Mouse (Mus musculus) MEL-GATA-1-ER (cell line): ENCODE data around the gene Pea15a.

Experiments
- DNase-seq: peaks from one replicate; pipeline ENCODE4 v3.0.0-alpha.2; 2012; ENCODE audit warnings: low read depth; ENCODE audit errors: extremely low read depth

The Pea15a gene

GRCm38 (mm10) chr1:172179102-172179501 lies 27.5 kb downstream of the Pea15a start:
- DNase-seq = no peak

GRCm38 (mm10) chr1:172177791-172178190 lies 28.8 kb downstream of the Pea15a start:
- no peak for DNase-seq

GRCm38 (mm10) chr1:172173181-172173580 lies 33.4 kb downstream of the Pea15a start:
- DNase-seq = no peak

DNA sequence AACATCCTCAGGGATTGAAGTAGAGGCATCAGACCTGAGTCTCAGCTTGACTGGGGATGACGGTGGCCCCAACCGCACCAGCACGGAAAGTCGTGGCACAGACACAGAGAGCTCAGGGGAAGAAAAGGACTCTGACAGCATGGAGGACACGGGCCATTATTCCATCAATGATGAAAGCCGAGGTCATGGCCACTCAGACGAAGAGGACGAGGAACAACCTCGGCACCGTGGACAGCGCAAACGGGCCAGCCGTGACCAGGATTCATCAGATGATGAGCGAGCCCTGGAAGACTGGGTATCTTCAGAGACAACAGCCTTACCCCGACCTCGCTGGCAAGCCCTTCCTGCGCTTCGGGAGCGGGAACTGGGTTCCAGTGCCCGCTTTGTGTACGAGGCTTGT lies 34.2 kb downstream of the Pea15a start:
- no peak for DNase-seq

GRCm38 (mm10) chr1:172169809-172170208 lies 36.8 kb downstream of the Pea15a start:
- DNase-seq = no peak

DNA sequence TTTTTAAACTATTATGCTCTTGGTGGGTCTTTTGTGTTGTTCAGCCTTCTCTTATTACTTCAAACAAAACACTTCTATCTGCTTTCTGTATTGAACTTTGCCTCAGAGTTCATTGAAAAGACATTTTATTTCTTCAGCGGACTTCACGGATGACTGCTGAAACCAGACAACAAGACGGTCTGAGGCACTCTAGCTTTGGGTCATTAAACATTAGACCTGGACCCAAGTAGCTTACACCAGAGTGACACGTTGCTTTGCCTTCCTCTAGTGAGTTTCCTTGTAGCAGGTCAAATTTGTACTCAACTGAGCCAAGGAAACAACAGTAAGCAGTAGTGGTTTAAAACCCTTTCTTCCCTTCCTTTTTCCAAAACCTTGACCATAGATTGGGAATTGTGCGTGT lies 38.7 kb downstream of the Pea15a start:
- no peak for DNase-seq

DNA sequence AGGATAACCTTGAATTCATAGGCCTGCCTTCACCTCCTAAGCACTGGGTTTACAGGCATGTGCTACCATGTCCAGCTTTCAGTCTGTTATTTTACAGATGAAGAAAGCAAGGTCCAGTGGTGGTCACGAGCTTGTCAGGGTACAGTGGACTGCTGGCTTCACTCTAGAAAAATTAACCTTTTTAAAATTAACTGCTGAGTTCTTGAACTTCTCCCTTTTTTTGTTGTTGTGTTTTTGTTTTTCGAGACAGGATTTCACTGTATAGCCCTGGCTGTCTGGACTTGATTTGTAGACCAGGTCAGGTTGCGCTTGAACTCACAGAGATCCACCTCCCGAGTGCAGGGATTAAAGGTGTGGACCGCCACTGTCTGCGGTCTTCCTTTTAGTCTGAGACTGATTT lies 43.6 kb downstream of the Pea15a start:
- no peak for DNase-seq

GRCm38 (mm10) chr1:172162009-172162408 lies 44.6 kb downstream of the Pea15a start:
- no peak for DNase-seq

DNA sequence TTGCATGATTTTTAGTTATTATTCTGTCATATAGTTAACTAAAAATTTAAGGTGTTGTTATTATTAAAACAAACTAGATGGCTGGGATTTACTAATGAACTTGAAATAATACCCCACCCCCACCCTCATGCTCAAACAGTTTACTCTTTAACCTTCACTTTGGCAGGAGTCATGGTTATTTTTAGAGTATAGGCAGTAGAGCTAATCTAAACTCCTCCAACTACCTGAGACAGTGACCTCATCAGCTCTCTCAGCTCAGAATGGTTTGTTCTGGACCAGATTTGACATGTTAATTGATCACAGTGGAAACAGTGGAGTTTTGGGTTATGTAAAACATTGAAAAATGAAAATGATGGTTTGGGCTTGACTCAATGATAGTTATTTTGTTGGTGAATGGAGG lies 46.1 kb downstream of the Pea15a start:
- no peak for DNase-seq

GRCm38 (mm10) chr1:172159970-172160369 lies 46.6 kb downstream of the Pea15a start:
- DNase-seq = no peak

- DNase-seq = no peak
These were observed 51.1 kb downstream of the Pea15a start for GRCm38 (mm10) chr1:172155518-172155917.

DNA sequence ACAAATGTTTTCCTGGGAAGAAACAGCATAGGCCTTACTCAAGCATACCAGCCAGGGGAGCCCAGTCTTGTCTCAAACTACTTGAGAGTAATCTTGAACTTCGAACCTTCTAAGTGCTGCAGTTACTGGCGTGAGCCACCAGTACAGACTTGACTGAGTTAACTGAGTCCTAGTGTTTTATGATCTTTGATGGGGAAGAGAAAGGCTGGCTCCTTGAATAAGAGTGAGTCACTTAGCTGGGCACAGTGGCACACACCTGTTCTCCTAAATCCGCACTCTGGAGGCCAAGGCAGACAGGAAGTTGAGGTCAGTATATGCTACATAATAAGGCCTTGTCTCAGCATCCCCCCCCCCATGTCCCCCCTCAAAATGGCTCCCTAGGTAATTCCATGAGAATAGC lies 52.1 kb downstream of the Pea15a start:
- DNase-seq = no peak

- DNase-seq = peak; percentile 47
These were observed 57.4 kb downstream of the Pea15a start for GRCm38 (mm10) chr1:172148955-172149815.

- DNase-seq = peak; percentile 45
These were observed 58.2 kb downstream of the Pea15a start for GRCm38 (mm10) chr1:172148279-172148954.

DNA sequence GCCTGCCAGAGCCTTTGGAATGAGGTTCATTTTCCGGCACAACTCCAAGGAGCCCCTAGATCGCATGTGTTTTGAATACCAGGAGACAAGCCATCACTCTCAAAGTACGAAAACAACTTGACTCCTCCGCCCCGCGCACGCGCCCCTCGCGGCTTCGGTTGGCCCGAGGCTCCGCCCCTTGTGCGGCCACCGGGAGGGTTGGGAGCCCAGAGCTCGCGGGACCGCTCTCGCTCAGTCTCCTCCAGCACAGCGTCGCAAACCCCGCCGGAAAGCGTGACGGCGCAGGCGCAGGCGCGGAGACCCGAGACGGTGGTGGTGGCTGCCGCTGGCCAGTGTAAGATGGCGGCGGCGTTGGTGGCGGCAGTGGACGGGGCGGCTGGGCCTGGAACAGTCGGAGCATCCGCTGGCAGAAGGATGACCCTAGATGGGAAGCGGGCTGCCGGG lies 58.7 kb downstream of the Pea15a start, which contains the start of gene Dcaf8:
Dcaf8 (plus strand) TSS at position 250 of the 444 bp plus-strand sequence.
- DNase-seq = peak; percentile 85
